Mouse (Mus musculus) liver, postnatal 0 days (tissue): ENCODE measurements at regions not wholly inside any gene's neighbourhood (a gene's known extent, or its start where the extent isn't known, plus 50 kb on each side); places are given as distances from the start of the nearest gene placed in this dataset.

ENCODE experiments used
- CTCF ChIP-seq: sonication (generic); IDR thresholded peaks from 2 replicates; pipeline ENCODE4 v1.5.1; 2016; ENCODE audit warnings: antibody characterized with exemption, low read depth
- EP300 ChIP-seq: IDR thresholded peaks from 2 replicates; pipeline ENCODE4 v1.6.1; 2016; ENCODE audit warnings: antibody characterized with exemption, low read depth, mild to moderate bottlenecking

- no peak for TF ChIP-seq EP300
- no peak for TF ChIP-seq CTCF
These were observed 119.9 kb downstream of the Gnat3 start for GRCm38 (mm10) chr5:18082219-18082618.
